Mouse (Mus musculus): Measurements from ENCODE around the gene Vwc2.

- TF ChIP-seq CTCF (conservative IDR thresholded peaks at IDR 0.05; ENCODE audit: low read length) (no peak), NANOG (IDR thresholded peaks at IDR 0.05; ENCODE audit: borderline replicate concordance, low read length) (no peak), POU5F1 (IDR thresholded peaks at IDR 0.05; ENCODE audit: borderline replicate concordance, low read length) (no peak)
Measured at GRCm38 (mm10) chr11:11283512-11283911, 169.5 kb downstream of the Vwc2 start.

Data from E14TG2a.4 (cell line).